Mouse (Mus musculus) hindbrain, embryonic 12.5 days (tissue): ENCODE data around the gene Tbc1d10a. TPM values are rescaled to one million over a fixed set of nuclear protein-coding genes. Genes with fewer than 3 reads are reported as not detected.

Source experiments
- ATAC-seq: fragments of 200-750 bp; cut with Nextera tagmentation; 2 replicates; pipeline ENCODE4 v1.8.0; 2017; ENCODE audit warnings: moderate TSS enrichment; ENCODE audit not compliant: low FRiP score
- H3K27ac ChIP-seq: fragments of 300-500 bp; sonication (generic); 2 replicates; pipeline ENCODE4 v1.5.1; 2016; ENCODE audit warnings: mild to moderate bottlenecking
- H3K27me3 ChIP-seq: fragments of 300-500 bp; sonication (generic); 2 replicates; pipeline ENCODE4 v1.6.1; 2016; ENCODE audit warnings: mild to moderate bottlenecking
- H3K36me3 ChIP-seq: fragments of 300-500 bp; sonication (generic); 2 replicates; pipeline ENCODE4 v1.6.1; 2016; ENCODE audit warnings: mild to moderate bottlenecking
- H3K4me1 ChIP-seq: fragments of 300-500 bp; sonication (generic); 2 replicates; pipeline ENCODE4 v1.6.1; 2016
- H3K4me2 ChIP-seq: fragments of 300-500 bp; sonication (generic); replicated peaks from 2 replicates; pipeline ENCODE4 v1.6.1; 2016; ENCODE audit warnings: mild to moderate bottlenecking
- H3K4me3 ChIP-seq: fragments of 300-500 bp; sonication (generic); 2 replicates; pipeline ENCODE4 v1.5.1; 2016; ENCODE audit warnings: mild to moderate bottlenecking
- H3K9ac ChIP-seq: fragments of 300-500 bp; sonication (generic); 2 replicates; pipeline ENCODE4 v1.6.1; 2016; ENCODE audit warnings: mild to moderate bottlenecking, moderate library complexity
- H3K9me3 ChIP-seq: fragments of 300-500 bp; sonication (generic); replicated peaks from 2 replicates; pipeline ENCODE4 v1.6.1; 2016; ENCODE audit warnings: mild to moderate bottlenecking
- WGBS: fragments of 180-500 bp; shearing (Covaris S2); methylation state at CpG from one replicate; pipeline ENCODE4 v1.1.7; 2016; 5-methylcytosine and 5-hydroxymethylcytosine counted together
- polyA plus RNA-seq: library from polyadenylated mRNA; unstranded; fragments of >200 nt; fragmentation: Nextera tagmentation; extraction: Ambion mirVana; gene quantifications from 2 replicates; pipeline ENCODE4 v1.2.1, GENCODE M21; 2016

Tbc1d10a gene
- polyA plus RNA-seq, 1 experiment from 2014 or later: 29.2 TPM

- no peak overlapping the region for H3K4me3 ChIP-seq
- no peaks in the 10 kb centered on the region for H3K4me1 ChIP-seq
- no peak for ATAC-seq
- no peak overlapping the region for H3K27ac ChIP-seq
- H3K4me2 ChIP-seq: no peak overlapping the region
- H3K9ac ChIP-seq: peak overlapping the region; percentile 27; the same call in 1 of the 2 replicates
- H3K9me3 ChIP-seq: no peaks in the 10 kb centered on the region
- H3K36me3 ChIP-seq: no peaks in the 10 kb centered on the region
- H3K27me3 ChIP-seq: peaks cover 3% of the 10 kb centered on the region; the same call in 1 of the 2 replicates
- WGBS: 73% methylated on average over 3 of the region's 3 CpGs
These were observed 64.8 kb downstream of the Tbc1d10a start for GRCm38 (mm10) chr11:4251376-4251775.

DNA sequence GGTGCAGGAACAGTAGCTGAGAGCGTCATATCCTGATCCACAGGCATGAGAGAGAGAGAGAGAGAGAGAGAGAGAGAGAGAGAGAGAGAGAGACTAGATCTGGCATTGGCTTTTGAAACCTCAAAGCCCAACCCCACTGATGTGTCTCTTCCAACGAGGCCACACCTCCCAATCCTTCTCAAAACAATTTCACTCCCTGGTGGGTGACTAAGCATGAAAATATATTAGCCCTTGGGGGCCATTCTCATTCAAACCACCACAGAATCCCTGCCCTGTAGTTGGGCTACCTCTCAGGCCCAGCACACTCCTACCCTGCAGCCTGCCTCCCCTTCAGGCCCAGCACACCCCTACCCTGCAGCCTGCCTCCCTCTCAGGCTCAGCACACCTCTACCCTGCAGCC is 66.3 kb downstream of the Tbc1d10a start:
- 63% methylated on average over 2 of the region's 2 CpGs for WGBS

GRCm38 (mm10) chr11:4256846-4257607 is 70.4 kb downstream of the Tbc1d10a start, which contains the start of gene Lif:
TSS of gene Lif (plus strand) at chr11:4257557.
- 54% methylated on average over 10 of the region's 11 CpGs for WGBS

More for the DNA sequence above, 66.3 kb downstream of the Tbc1d10a start:
- Histone ChIP-seq H3K9ac (no peak overlapping the region), H3K4me2 (no peak overlapping the region), H3K9me3 (no peaks in the 10 kb centered on the region), H3K27ac (no peak overlapping the region), H3K27me3 (peaks cover 6% of the 10 kb centered on the region; the same call in 1 of the 2 replicates), H3K36me3 (no peaks in the 10 kb centered on the region), H3K4me1 (no peaks in the 10 kb centered on the region), H3K4me3 (no peak overlapping the region)
- no peak for ATAC-seq

GRCm38 (mm10) chr11:4257756-4258155 is 71.2 kb downstream of the Tbc1d10a start:
- WGBS: 63% methylated on average over 5 of the region's 5 CpGs
- ATAC-seq: no peak
- H3K4me3 ChIP-seq: no peak overlapping the region
- H3K27me3 ChIP-seq: 0 out of 2 replicates have a peak, but pooled peaks cover 3% of the 10 kb centered on the region
- H3K9me3 ChIP-seq: no peaks in the 10 kb centered on the region
- H3K27ac ChIP-seq: no peak overlapping the region
- no peaks in the 10 kb centered on the region for H3K36me3 ChIP-seq
- no peak overlapping the region for H3K4me2 ChIP-seq
- no peak overlapping the region for H3K9ac ChIP-seq
- H3K4me1 ChIP-seq: peaks cover 19% of the 10 kb centered on the region

More at GRCm38 (mm10) chr11:4256846-4257607, 70.4 kb downstream of the Tbc1d10a start, which contains the start of gene Lif:
- Histone ChIP-seq H3K27ac (no peak within 1 kb of the TSS), H3K9me3 (no peaks in the 10 kb centered on the region), H3K36me3 (no peaks in the 10 kb centered on the region), H3K4me1 (peaks cover 13% of the 10 kb centered on the region), H3K9ac (no peak within 1 kb of the TSS), H3K27me3 (peaks cover 4% of the 10 kb centered on the region; the same call in 1 of the 2 replicates), H3K4me2 (no peak within 1 kb of the TSS), H3K4me3 (no peak within 1 kb of the TSS)
- peak; percentile 5; the same call in 1 of the 2 replicates for ATAC-seq

DNA sequence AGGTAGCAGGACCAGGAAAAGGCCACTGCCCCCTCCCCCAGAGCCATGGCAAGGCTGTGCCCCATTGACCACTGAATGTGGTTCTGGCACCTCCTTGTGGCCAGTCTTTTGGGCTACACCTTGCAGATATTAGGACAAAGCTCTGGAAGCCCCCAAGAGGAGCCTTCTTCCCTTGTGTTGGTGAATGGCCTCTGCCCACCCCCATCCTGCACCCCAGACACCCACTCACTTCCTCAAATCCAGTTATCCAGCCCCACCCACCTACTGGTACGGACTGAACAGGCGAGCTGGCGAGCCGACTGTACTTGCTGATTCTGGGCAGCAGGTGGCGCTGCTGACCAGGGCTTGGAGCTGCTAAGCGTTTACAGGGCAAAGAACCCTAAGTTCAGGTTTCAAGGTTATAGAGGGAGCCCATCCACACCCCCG is 72.1 kb downstream of the Tbc1d10a start:
- Histone ChIP-seq H3K4me1 (peaks cover 24% of the 10 kb centered on the region), H3K36me3 (no peaks in the 10 kb centered on the region), H3K9me3 (no peaks in the 10 kb centered on the region), H3K27ac (no peak overlapping the region), H3K27me3 (0 out of 2 replicates have a peak, but pooled peaks cover 6% of the 10 kb centered on the region), H3K4me3 (no peak overlapping the region), H3K9ac (no peak overlapping the region; the same call in 1 of the 2 replicates), H3K4me2 (peak overlapping the region; percentile 42)
- WGBS: under 1% methylated on average over 7 of the region's 7 CpGs
- peak; percentile 65 for ATAC-seq

DNA sequence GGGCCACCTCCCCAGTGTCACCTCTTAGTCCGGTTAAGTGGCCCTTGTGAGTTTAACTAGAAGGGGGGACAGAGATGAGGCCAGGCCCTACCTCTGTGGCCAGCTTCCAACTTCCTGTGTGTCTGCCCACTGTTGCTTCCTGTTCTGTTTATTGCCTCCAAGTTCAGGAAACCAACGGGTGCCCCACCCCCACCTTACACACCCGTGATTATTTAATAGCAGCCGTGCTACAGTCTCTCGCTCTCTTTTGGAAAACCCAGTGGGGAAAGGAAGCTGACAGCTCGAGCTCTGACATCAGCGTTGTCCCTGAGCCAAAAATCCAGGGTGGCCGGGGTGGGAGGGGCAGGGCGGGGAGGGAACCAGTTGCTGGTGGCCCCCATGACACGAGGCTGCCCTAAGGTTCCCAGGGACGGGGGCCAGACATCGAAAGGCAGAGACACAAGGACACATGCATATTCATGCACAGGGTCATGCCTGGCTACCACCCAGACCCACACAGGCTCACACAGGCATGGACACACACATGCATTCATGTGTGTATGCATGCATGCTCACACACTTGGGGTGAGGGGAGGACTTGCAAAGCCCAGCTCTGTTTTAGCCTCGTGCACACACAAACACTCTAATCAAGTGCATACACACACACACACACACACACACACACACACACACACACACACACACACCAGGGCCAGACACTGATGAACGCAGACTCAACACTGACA is 74.0 kb downstream of the Tbc1d10a start:
- Histone ChIP-seq H3K9ac (no peak overlapping the region), H3K9me3 (no peaks in the 10 kb centered on the region), H3K4me3 (no peak overlapping the region), H3K4me1 (peaks cover 24% of the 10 kb centered on the region), H3K4me2 (no peak overlapping the region), H3K27me3 (peaks cover 24% of the 10 kb centered on the region), H3K36me3 (no peaks in the 10 kb centered on the region), H3K27ac (no peak overlapping the region)
- WGBS: 49% methylated on average over 14 of the region's 14 CpGs
- no peak for ATAC-seq

GRCm38 (mm10) chr11:4261188-4261494 is 74.6 kb downstream of the Tbc1d10a start:
- no peak for ATAC-seq
- no peak overlapping the region for H3K27ac ChIP-seq
- WGBS: 45% methylated on average over 7 of the region's 7 CpGs
- H3K4me1 ChIP-seq: peaks cover 24% of the 10 kb centered on the region
- H3K9ac ChIP-seq: no peak overlapping the region
- H3K4me2 ChIP-seq: no peak overlapping the region
- H3K9me3 ChIP-seq: no peaks in the 10 kb centered on the region
- no peaks in the 10 kb centered on the region for H3K36me3 ChIP-seq
- H3K27me3 ChIP-seq: peaks cover 29% of the 10 kb centered on the region
- H3K4me3 ChIP-seq: no peak overlapping the region

- Histone ChIP-seq H3K4me1 (peaks cover 29% of the 10 kb centered on the region), H3K36me3 (no peaks in the 10 kb centered on the region), H3K9ac (no peak overlapping the region), H3K4me2 (no peak overlapping the region), H3K9me3 (no peaks in the 10 kb centered on the region), H3K4me3 (no peak overlapping the region), H3K27ac (no peak overlapping the region), H3K27me3 (peaks cover 38% of the 10 kb centered on the region)
- ATAC-seq: no peak
- 40% methylated on average over 5 of the region's 5 CpGs for WGBS
These were observed 75.4 kb downstream of the Tbc1d10a start for GRCm38 (mm10) chr11:4261969-4262368.

DNA sequence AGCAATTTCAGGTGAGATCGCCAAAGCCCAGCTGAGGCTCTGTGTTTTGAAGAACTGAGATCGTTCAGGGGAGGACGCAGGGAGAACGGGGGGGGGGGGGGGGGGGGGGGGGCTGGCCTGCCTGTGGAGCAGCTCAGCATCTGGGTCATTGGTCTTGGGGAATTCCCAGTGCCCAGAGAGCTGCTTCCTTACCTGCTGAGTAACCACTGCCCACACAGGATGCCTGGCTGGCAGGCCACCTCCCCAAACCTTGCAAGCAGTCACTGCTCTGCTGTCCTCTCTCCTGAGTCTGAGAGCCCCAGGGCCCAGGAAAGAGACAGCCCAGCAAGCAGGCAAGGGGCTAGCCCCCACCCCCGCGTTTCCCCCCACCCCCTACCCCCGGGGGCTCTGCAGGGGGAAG is 76.3 kb downstream of the Tbc1d10a start:
- Histone ChIP-seq H3K27me3 (peaks cover 43% of the 10 kb centered on the region), H3K4me1 (peaks cover 31% of the 10 kb centered on the region), H3K4me2 (no peak overlapping the region), H3K9me3 (no peaks in the 10 kb centered on the region), H3K9ac (no peak overlapping the region), H3K4me3 (no peak overlapping the region), H3K27ac (no peak overlapping the region), H3K36me3 (no peaks in the 10 kb centered on the region)
- no peak for ATAC-seq
- WGBS: 14% methylated on average over 7 of the region's 7 CpGs

GRCm38 (mm10) chr11:4263296-4263695 is 76.7 kb downstream of the Tbc1d10a start:
- WGBS: 50% methylated on average over 1 of the region's 1 CpGs
- ATAC-seq: no peak
- H3K36me3 ChIP-seq: no peaks in the 10 kb centered on the region
- H3K27ac ChIP-seq: no peak overlapping the region
- H3K9ac ChIP-seq: no peak overlapping the region
- H3K4me2 ChIP-seq: no peak overlapping the region
- H3K4me1 ChIP-seq: peaks cover 31% of the 10 kb centered on the region
- H3K9me3 ChIP-seq: no peaks in the 10 kb centered on the region
- H3K4me3 ChIP-seq: no peak overlapping the region
- peaks cover 48% of the 10 kb centered on the region for H3K27me3 ChIP-seq

DNA sequence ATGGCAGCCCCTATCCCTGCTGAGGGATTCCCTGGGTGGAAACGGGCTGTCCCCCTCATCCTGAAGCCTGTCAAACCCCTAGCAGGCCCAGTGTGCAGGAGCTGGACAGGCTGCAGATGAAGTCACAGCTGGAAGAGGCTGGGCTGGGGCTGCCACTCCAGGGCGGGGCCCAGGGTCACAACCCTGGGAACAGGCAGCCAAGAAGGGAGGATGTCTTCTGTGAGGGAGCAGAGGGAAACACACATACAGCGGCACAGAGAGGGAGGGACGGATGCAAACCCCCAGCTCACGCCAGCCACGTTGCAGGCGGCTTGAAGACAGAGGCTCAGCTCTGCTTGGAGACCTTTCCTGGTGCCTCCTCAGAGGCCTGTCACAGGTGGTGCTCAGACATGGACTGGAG is 77.5 kb downstream of the Tbc1d10a start:
- Histone ChIP-seq H3K9me3 (no peaks in the 10 kb centered on the region), H3K4me1 (peaks cover 31% of the 10 kb centered on the region), H3K4me2 (no peak overlapping the region), H3K27me3 (peaks cover 56% of the 10 kb centered on the region), H3K9ac (no peak overlapping the region), H3K36me3 (no peaks in the 10 kb centered on the region), H3K4me3 (no peak overlapping the region), H3K27ac (no peak overlapping the region)
- no peak for ATAC-seq
- 61% methylated on average over 7 of the region's 7 CpGs for WGBS
